Mouse (Mus musculus): ENCODE measurements around the gene Cfap157. TPM values are rescaled to one million over a fixed set of nuclear protein-coding genes. Genes with fewer than 3 reads are reported as not detected.

Cfap157 gene
- polyA plus RNA-seq, 1 experiment, result not detected

- Histone ChIP-seq H3K27me3 (replicated peaks; ENCODE audit: control insufficient read depth, insufficient read depth, low read length) (no peaks in the 10 kb centered on the region), H3K27ac (ENCODE audit: insufficient read depth, low read depth, low read length) (no peak overlapping the region), H3K4me3 (ENCODE audit: insufficient read depth, low read depth, low read length) (no peak overlapping the region), H3K4me1 (ENCODE audit: control insufficient read depth, insufficient read depth, low read length) (no peaks in the 10 kb centered on the region; the same call in 1 of the 2 replicates), H3K36me3 (ENCODE audit: control insufficient read depth, insufficient read depth, low read length) (no peaks in the 10 kb centered on the region)
- DNase-seq, result no peak
- 94% methylated on average over 6 of the region's 6 CpGs for WGBS
- TF ChIP-seq POLR2A (IDR thresholded peaks at IDR 0.05; ENCODE audit: low read depth, low read length) (no peak), CTCF (conservative IDR thresholded peaks at IDR 0.05; ENCODE audit: insufficient read depth, insufficient read length, low read depth, low read length) (no peak)
Observed at GRCm38 (mm10) chr2:32779714-32780113, 4.5 kb downstream of the Cfap157 start.

GRCm38 (mm10) chr2:32779131-32779530, 5.1 kb downstream of the Cfap157 start:
- TF ChIP-seq CTCF (conservative IDR thresholded peaks at IDR 0.05; ENCODE audit: insufficient read depth, insufficient read length, low read depth, low read length) (peak; percentile 81), POLR2A (IDR thresholded peaks at IDR 0.05; ENCODE audit: low read depth, low read length) (no peak)
- no peaks in the 10 kb centered on the region for H3K36me3 ChIP-seq (ENCODE audit: control insufficient read depth, insufficient read depth, low read length)
- peak; percentile 63 for DNase-seq
- no peak overlapping the region for H3K27ac ChIP-seq (ENCODE audit: insufficient read depth, low read depth, low read length)
- 26% methylated on average over 8 of the region's 8 CpGs for WGBS
- H3K4me1 ChIP-seq (ENCODE audit: control insufficient read depth, insufficient read depth, low read length), result no peaks in the 10 kb centered on the region; the same call in 1 of the 2 replicates
- H3K4me3 ChIP-seq (ENCODE audit: insufficient read depth, low read depth, low read length), result no peak overlapping the region
- H3K27me3 ChIP-seq (replicated peaks; ENCODE audit: control insufficient read depth, insufficient read depth, low read length), result no peaks in the 10 kb centered on the region

- Histone ChIP-seq H3K27ac (ENCODE audit: insufficient read depth, low read depth, low read length) (no peak overlapping the region), H3K27me3 (replicated peaks; ENCODE audit: control insufficient read depth, insufficient read depth, low read length) (no peaks in the 10 kb centered on the region), H3K4me3 (ENCODE audit: insufficient read depth, low read depth, low read length) (no peak overlapping the region), H3K36me3 (ENCODE audit: control insufficient read depth, insufficient read depth, low read length) (no peaks in the 10 kb centered on the region), H3K4me1 (ENCODE audit: control insufficient read depth, insufficient read depth, low read length) (no peaks in the 10 kb centered on the region; the same call in 1 of the 2 replicates)
- DNase-seq, result no peak
- WGBS, result 94% methylated on average over 6 of the region's 6 CpGs
- TF ChIP-seq POLR2A (IDR thresholded peaks at IDR 0.05; ENCODE audit: low read depth, low read length) (no peak), CTCF (conservative IDR thresholded peaks at IDR 0.05; ENCODE audit: insufficient read depth, insufficient read length, low read depth, low read length) (no peak)
Observed at GRCm38 (mm10) chr2:32778081-32778480, 6.1 kb downstream of the Cfap157 start.

GRCm38 (mm10) chr2:32776192-32776591, 8.0 kb downstream of the Cfap157 start:
- H3K27me3 ChIP-seq (replicated peaks; ENCODE audit: control insufficient read depth, insufficient read depth, low read length), result no peaks in the 10 kb centered on the region
- WGBS, result 24% methylated on average over 22 of the region's 22 CpGs
- TF ChIP-seq POLR2A (IDR thresholded peaks at IDR 0.05; ENCODE audit: low read depth, low read length), result no peak
- no peak for TF ChIP-seq CTCF (conservative IDR thresholded peaks at IDR 0.05; ENCODE audit: insufficient read depth, insufficient read length, low read depth, low read length)
- H3K4me3 ChIP-seq (ENCODE audit: insufficient read depth, low read depth, low read length), result no peak overlapping the region
- no peak for DNase-seq
- H3K27ac ChIP-seq (ENCODE audit: insufficient read depth, low read depth, low read length), result no peak overlapping the region
- H3K4me1 ChIP-seq (ENCODE audit: control insufficient read depth, insufficient read depth, low read length), result no peaks in the 10 kb centered on the region; the same call in 1 of the 2 replicates
- no peaks in the 10 kb centered on the region for H3K36me3 ChIP-seq (ENCODE audit: control insufficient read depth, insufficient read depth, low read length)

- Histone ChIP-seq H3K27me3 (replicated peaks; ENCODE audit: control insufficient read depth, insufficient read depth, low read length) (no peaks in the 10 kb centered on the region), H3K4me3 (ENCODE audit: insufficient read depth, low read depth, low read length) (peak within 1 kb of the TSS; percentile 75), H3K36me3 (ENCODE audit: control insufficient read depth, insufficient read depth, low read length) (no peaks in the 10 kb centered on the region), H3K27ac (ENCODE audit: insufficient read depth, low read depth, low read length) (peak within 1 kb of the TSS; percentile 94), H3K4me1 (ENCODE audit: control insufficient read depth, insufficient read depth, low read length) (no peaks in the 10 kb centered on the region; the same call in 1 of the 2 replicates)
- TF ChIP-seq CTCF (conservative IDR thresholded peaks at IDR 0.05; ENCODE audit: insufficient read depth, insufficient read length, low read depth, low read length), result 0 out of 2 replicates have a peak, but pooled peaks have one; percentile 3
- no peak for TF ChIP-seq POLR2A (IDR thresholded peaks at IDR 0.05; ENCODE audit: low read depth, low read length)
- peak; percentile 99 for DNase-seq
- WGBS, result under 1% methylated on average over 46 of the region's 46 CpGs
Observed at GRCm38 (mm10) chr2:32775359-32776074, 8.7 kb downstream of the Cfap157 start, which contains the start of the genes Ttc16 and Ptrh1. TSS of gene Ttc16 (minus strand) at chr2:32775633. TSS of gene Ptrh1 (plus strand) at chr2:32775786.

- no peaks in the 10 kb centered on the region for H3K27me3 ChIP-seq (replicated peaks; ENCODE audit: control insufficient read depth, insufficient read depth, low read length)
- H3K27ac ChIP-seq (ENCODE audit: insufficient read depth, low read depth, low read length), result no peak overlapping the region
- DNase-seq, result no peak
- H3K4me1 ChIP-seq (ENCODE audit: control insufficient read depth, insufficient read depth, low read length), result no peaks in the 10 kb centered on the region; the same call in 1 of the 2 replicates
- H3K36me3 ChIP-seq (ENCODE audit: control insufficient read depth, insufficient read depth, low read length), result no peaks in the 10 kb centered on the region
- TF ChIP-seq CTCF (conservative IDR thresholded peaks at IDR 0.05; ENCODE audit: insufficient read depth, insufficient read length, low read depth, low read length) (no peak), POLR2A (IDR thresholded peaks at IDR 0.05; ENCODE audit: low read depth, low read length) (no peak)
- 85% methylated on average over 8 of the region's 8 CpGs for WGBS
- H3K4me3 ChIP-seq (ENCODE audit: insufficient read depth, low read depth, low read length), result no peak overlapping the region
Observed at GRCm38 (mm10) chr2:32772626-32773279, 11.5 kb downstream of the Cfap157 start.

GRCm38 (mm10) chr2:32771886-32772285, 12.3 kb downstream of the Cfap157 start:
- Histone ChIP-seq H3K4me1 (ENCODE audit: control insufficient read depth, insufficient read depth, low read length) (no peaks in the 10 kb centered on the region; the same call in 1 of the 2 replicates), H3K27ac (ENCODE audit: insufficient read depth, low read depth, low read length) (no peak overlapping the region), H3K4me3 (ENCODE audit: insufficient read depth, low read depth, low read length) (no peak overlapping the region), H3K36me3 (ENCODE audit: control insufficient read depth, insufficient read depth, low read length) (no peaks in the 10 kb centered on the region), H3K27me3 (replicated peaks; ENCODE audit: control insufficient read depth, insufficient read depth, low read length) (no peaks in the 10 kb centered on the region)
- WGBS, result 29% methylated on average over 12 of the region's 12 CpGs
- peak; percentile 58 for DNase-seq
- TF ChIP-seq CTCF (conservative IDR thresholded peaks at IDR 0.05; ENCODE audit: insufficient read depth, insufficient read length, low read depth, low read length), result peak; percentile 36; the same call in 1 of the 2 replicates
- no peak for TF ChIP-seq POLR2A (IDR thresholded peaks at IDR 0.05; ENCODE audit: low read depth, low read length)
